Mouse (Mus musculus) kidney, adult 9 months (tissue): ENCODE measurements around the gene Bub1b.

Experiments
- DNase-seq: peaks from one replicate; pipeline ENCODE4 v3.0.0; 2022

Bub1b gene

GRCm38 (mm10) chr2:118667181-118667580, 69.2 kb downstream of the Bub1b start:
- no peak for DNase-seq

DNA sequence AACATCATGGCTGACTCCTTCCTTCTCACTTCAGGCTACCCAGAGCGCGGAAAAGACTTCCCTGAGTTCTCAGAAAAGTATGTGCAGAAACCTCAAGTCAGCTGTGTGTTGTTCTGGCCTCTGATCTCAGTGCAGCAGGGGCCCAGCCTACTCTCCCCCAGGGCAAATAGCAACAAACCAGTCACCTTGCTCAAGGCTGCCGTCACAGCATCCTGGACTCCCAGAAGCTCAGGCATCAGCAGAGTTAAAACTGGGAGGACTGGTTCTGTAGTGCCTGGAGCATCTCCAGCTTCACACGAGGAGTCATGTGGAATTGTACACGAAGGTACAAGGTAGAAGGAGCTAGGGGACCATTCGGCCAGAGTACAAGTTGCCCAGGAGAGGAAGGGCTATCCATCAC, 71.2 kb downstream of the Bub1b start:
- DNase-seq = peak; percentile 81

DNA sequence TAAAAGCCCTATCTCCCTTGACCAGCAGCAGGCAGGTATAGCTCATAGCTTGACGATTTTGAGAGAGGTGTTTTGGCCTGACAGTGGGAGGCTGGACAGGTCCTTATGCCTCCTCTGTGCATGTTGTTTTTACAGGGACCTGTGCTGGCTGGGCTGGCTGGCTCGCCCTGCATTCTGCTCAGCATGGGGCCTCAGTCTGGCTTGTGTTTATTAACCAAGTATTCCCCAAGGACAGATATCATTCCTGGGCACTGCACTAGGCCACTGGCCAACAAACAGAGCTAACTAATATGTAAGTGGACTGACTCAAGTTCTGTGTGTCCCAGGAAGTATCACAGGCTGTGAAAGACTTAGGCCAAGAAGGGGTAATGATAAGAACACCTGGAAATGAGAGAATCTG, 71.8 kb downstream of the Bub1b start:
- peak; percentile 91 for DNase-seq

GRCm38 (mm10) chr2:118671728-118672127, 73.7 kb downstream of the Bub1b start:
- peak; percentile 64 for DNase-seq

GRCm38 (mm10) chr2:118673686-118674465, 75.9 kb downstream of the Bub1b start:
- no peak for DNase-seq

DNA sequence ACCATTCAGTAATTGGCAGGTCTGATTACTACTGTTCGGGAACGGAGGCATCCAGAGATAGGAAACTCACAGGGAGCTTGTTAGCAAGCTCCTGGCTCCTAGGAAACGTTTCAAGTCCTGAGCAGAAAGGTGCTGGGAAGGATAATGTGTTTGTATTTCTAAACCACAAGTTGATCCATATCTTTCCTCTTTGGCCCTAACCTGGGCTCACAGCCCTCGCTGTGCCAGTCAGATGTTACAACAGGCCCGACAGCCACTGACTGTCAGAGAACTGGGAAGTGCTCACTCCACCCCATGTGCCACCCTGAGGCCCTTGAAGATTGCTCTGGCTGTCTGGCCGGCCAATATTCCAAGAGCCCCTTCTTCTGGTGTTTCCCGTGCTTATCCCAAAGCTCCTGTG, 76.5 kb downstream of the Bub1b start:
- DNase-seq = no peak

- no peak for DNase-seq
Measured at GRCm38 (mm10) chr2:118676839-118677741, 79.1 kb downstream of the Bub1b start.

DNA sequence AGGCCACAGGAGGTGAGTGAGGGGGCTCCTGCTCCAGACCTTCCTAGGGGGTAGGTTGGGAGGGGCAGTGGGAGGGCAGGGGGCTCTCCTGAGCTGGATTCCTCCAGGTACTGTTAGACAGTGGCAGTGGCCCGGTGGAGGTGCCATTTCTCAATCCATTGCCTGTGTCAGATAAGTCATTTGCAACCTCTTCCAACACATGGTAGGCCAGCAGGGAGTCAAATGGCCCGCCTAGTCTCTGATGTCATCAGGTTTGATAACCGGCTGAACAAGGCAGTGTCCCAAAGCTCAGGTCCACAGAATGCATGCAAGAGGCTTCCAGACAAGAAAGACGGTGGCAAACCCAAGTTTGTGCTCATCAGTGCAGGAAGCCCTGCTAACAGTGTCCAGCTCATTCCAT, 79.8 kb downstream of the Bub1b start:
- no peak for DNase-seq

GRCm38 (mm10) chr2:118679577-118679976, 81.6 kb downstream of the Bub1b start:
- DNase-seq = no peak

DNA sequence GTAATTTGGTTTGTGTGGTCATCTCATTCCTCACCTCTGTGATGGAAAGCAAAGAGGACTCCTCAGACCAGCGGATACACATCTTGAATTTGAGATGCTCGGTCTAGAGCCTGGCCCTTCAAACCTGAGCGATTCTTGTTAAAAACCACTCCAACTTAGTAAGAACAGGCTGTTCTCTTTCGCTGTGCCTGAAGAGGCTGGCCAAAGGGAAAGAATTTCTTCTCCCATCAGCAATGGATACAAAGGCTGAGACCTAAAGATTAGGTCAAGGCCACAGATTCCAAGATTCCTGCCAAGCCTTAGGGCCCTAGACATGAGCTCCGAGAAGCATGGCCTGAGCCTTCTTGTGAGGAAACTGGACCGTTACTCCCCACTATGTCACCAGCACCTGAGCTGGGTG, 82.9 kb downstream of the Bub1b start:
- no peak for DNase-seq

DNA sequence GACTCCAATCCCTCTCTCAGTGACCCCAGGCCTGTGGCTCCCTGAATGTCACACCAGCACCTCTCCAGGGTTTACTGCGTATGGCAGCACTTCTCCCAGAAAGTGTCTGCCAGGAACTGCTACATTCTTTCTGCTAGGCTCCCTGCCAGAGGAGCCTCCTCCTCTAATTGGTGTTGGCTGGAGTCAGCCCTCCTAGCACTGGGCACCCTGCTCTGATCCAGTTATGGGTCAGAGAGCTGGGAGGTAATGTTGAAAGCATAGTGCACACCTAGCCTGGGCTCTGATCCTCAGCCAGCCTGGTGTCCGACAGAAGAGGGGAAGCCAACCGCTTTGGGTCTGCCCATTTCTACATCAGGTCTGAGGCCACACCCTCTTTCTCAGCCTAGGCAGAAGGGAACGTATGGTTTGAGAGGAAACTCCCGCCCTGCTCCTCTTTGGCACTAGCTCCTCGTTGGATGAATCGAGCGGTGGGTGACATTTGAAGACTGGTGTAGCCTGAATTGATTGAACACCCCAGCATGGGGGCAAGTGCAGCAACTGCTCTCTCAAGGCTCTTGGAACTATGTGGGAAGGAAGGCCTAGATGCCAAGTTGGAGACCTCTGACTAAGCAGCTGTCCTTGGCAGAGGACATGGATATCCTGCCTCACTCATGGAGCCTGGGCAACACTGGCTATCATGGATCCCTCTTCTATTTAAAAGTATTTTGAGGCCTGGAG, 84.7 kb downstream of the Bub1b start:
- no peak for DNase-seq

- DNase-seq = no peak
Measured at GRCm38 (mm10) chr2:118685088-118685487, 87.1 kb downstream of the Bub1b start.

DNA sequence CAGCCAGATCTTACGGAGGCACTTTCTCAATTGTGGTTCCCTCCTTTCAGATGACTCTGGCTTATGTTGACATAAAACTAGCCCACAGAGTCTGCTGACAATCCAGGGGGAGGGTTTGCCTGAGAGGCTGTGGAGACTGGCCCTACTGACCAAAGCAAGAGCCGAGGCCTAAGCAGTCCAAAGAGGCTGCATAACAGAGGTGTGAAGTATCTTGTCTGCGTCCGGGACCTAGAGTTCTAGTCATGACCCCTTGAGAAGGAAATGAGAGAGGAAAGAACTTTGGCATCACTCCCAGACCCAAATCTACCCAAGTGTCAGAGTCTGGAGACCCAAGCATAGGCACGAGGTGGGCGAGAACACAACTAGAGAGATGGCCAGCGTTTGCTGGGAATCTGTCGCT, 88.7 kb downstream of the Bub1b start:
- no peak for DNase-seq

GRCm38 (mm10) chr2:118687791-118688190, 89.8 kb downstream of the Bub1b start:
- peak; percentile 70 for DNase-seq

GRCm38 (mm10) chr2:118689875-118690274, 91.9 kb downstream of the Bub1b start:
- peak; percentile 43 for DNase-seq
